Mouse (Mus musculus) limb, embryonic 14.5 days (tissue): ENCODE results near the gene 1500009C09Rik. TPM values are rescaled to one million over a fixed set of nuclear protein-coding genes. Genes with fewer than 3 reads are reported as not detected.
A peak's percentile ranks its signal among the peaks of the same experiment; 100 is the strongest.

Experiments
- ATAC-seq: fragments of 200-750 bp; cut with Nextera tagmentation; 2 replicates; pipeline ENCODE4 v1.8.0; 2017; ENCODE audit warnings: low read depth, moderate number of reproducible peaks, moderate TSS enrichment; ENCODE audit not compliant: low FRiP score
- DNase-seq: peaks from one replicate; pipeline ENCODE4 v3.0.0-alpha.2; 2015; ENCODE audit warnings: low spot score
- H3K27ac ChIP-seq: fragments of 300-500 bp; sonication (generic); replicated peaks from 2 replicates; pipeline ENCODE4 v1.5.1; 2014; ENCODE audit warnings: low read depth, mild to moderate bottlenecking, low read length, moderate library complexity, mixed read lengths
- H3K27me3 ChIP-seq: fragments of 300-500 bp; sonication (generic); 2 replicates; pipeline ENCODE4 v1.6.1; 2014; ENCODE audit warnings: low read length, mixed read lengths; ENCODE audit not compliant: control insufficient read depth, insufficient read depth
- H3K36me3 ChIP-seq: fragments of 300-500 bp; sonication (generic); 2 replicates; pipeline ENCODE4 v1.6.1; 2014; ENCODE audit warnings: mild to moderate bottlenecking, low read length, moderate library complexity, mixed read lengths; ENCODE audit not compliant: control insufficient read depth, insufficient read depth
- H3K4me1 ChIP-seq: fragments of 300-500 bp; sonication (generic); 2 replicates; pipeline ENCODE4 v1.6.1; 2014; ENCODE audit warnings: antibody characterized with exemption, low read length, mixed read lengths; ENCODE audit not compliant: control insufficient read depth, insufficient read depth
- H3K4me2 ChIP-seq: fragments of 300-500 bp; sonication (generic); replicated peaks from 2 replicates; pipeline ENCODE4 v1.6.1; 2014; ENCODE audit warnings: low read depth, mild to moderate bottlenecking, low read length, moderate library complexity; ENCODE audit not compliant: severe bottlenecking
- H3K4me3 ChIP-seq: fragments of 300-500 bp; sonication (generic); replicated peaks from 2 replicates; pipeline ENCODE4 v1.5.1; 2014; ENCODE audit warnings: low read length
- H3K9ac ChIP-seq: fragments of 300-500 bp; sonication (generic); 2 replicates; pipeline ENCODE4 v1.6.1; 2014; ENCODE audit warnings: mild to moderate bottlenecking, low read depth, low read length, moderate library complexity; ENCODE audit not compliant: severe bottlenecking
- H3K9me3 ChIP-seq: fragments of 300-500 bp; sonication (generic); 2 replicates; pipeline ENCODE4 v1.6.1; 2016; ENCODE audit warnings: low read length; ENCODE audit not compliant: control insufficient read depth
- POLR2A ChIP-seq: fragments of 200-500 bp; IDR thresholded peaks from 2 replicates; pipeline ENCODE4 v1.8.0; 2012; ENCODE audit warnings: inconsistent platforms, mild to moderate bottlenecking, moderate library complexity, borderline replicate concordance; ENCODE audit not compliant: insufficient read depth, insufficient read length; ENCODE audit errors: extremely low read depth
- WGBS: fragments of 180-500 bp; shearing (Covaris S2); extraction: QIAGEN DNeasy Blood & Tissue Kit; methylation state at CpG from one replicate; pipeline ENCODE4 v1.1.7; 2014; 5-methylcytosine and 5-hydroxymethylcytosine counted together
- polyA plus RNA-seq, 2 experiments: library from polyadenylated mRNA; depleted of rRNA in 1 of 2; stranded (reverse) in 1 of 2; unstranded in 1 of 2; fragments of >200 nt; fragmentation: Nextera tagmentation in 1 of 2; extraction: Ambion mirVana in 1 of 2; gene quantifications; 2 replicates each; pipeline versions ENCODE4 v1.2.1 to v1.2.3; 2012 to 2014

The 1500009C09Rik gene
- polyA plus RNA-seq (2012; rRNA removed) (0.35 and 0.40 TPM in 2 replicates), polyA plus RNA-seq (2014; fragmentation: Nextera tagmentation; extraction: Ambion mirVana) (not detected in 2 replicates)

DNA sequence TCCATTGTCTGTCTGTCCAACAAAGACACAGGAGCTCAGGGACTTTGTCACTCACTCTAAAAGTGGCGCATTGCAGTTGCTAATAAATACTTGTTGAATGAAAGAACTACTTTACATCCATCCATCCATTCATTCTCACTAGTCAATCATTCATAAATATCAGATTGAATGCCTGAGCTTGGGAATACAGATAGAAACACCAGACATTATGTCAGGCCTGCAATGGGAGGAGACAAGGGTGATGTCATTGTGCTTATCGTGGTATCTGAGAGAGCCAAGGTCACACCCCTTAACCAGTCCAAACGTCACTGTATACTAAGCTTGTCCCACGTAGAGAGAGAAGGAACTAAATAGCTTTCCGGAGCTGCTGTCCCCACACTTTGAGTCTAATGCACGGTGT is at the start of gene 1500009C09Rik:
TSS of gene 1500009C09Rik (plus strand) at position 301 of the 400 bp plus-strand sequence.
- 91% methylated on average over 6 of the region's 6 CpGs for WGBS
- H3K9me3 ChIP-seq = no peaks in the 10 kb centered on the region
- ATAC-seq (no peak), DNase-seq (no peak)
- H3K27me3 ChIP-seq = no peaks in the 10 kb centered on the region
- H3K4me1 ChIP-seq = no peaks in the 10 kb centered on the region
- no peak for TF ChIP-seq POLR2A
- no peak within 1 kb of the TSS for H3K9ac ChIP-seq
- H3K4me3 ChIP-seq = no peak within 1 kb of the TSS
- no peak within 1 kb of the TSS for H3K27ac ChIP-seq
- no peak within 1 kb of the TSS for H3K4me2 ChIP-seq
- H3K36me3 ChIP-seq = no peaks in the 10 kb centered on the region

GRCm38 (mm10) chr15:82203090-82203489 is 49.1 kb upstream of the 1500009C09Rik start:
- WGBS = 96% methylated on average over 10 of the region's 10 CpGs
- ATAC-seq (no peak), DNase-seq (no peak)
- no peak overlapping the region for H3K9ac ChIP-seq
- H3K9me3 ChIP-seq = no peaks in the 10 kb centered on the region
- H3K4me3 ChIP-seq = no peak overlapping the region
- H3K36me3 ChIP-seq = peaks cover 81% of the 10 kb centered on the region
- TF ChIP-seq POLR2A = no peak
- no peak overlapping the region for H3K27ac ChIP-seq
- peaks cover 30% of the 10 kb centered on the region for H3K27me3 ChIP-seq
- H3K4me2 ChIP-seq = no peak overlapping the region
- H3K4me1 ChIP-seq = peaks cover 11% of the 10 kb centered on the region; the same call in 1 of the 2 replicates

DNA sequence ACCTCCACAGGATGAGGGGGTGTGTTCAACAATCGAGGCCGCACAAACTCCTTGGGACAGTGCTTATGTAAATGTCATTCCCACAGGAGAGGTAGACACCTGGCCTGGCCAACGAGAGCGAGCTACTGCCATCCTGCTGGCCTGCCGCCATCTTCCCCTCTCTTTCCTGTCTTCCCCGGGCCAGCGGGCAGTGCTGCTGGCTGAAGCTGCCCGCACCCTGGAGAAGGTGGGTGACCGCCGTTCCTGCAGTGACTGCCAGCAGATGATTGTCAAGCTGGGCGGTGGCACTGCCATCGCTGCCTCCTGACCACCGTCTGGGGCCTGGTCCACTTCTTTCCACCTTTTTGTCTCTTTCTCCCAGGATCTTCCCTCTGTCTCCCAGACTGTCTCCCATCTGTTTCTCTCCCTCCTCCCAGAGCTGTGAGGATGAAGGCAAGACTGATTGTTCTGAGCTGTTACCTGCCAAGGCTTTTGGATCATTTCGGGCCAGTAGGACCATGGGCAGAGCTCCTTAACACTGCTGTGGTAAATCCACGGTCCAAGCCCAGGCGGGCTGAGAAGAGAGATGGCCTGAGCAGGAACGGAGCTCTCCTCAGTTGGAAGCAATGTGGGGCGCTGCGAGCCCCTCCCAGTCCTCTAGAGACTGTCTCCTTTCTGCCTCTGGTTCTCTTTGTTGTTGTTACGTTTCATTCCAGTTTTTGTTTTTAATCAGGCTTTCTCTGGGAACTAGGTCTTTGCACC is 48.4 kb upstream of the 1500009C09Rik start:
- Histone ChIP-seq H3K4me3 (no peak overlapping the region), H3K9me3 (no peaks in the 10 kb centered on the region), H3K27me3 (peaks cover 37% of the 10 kb centered on the region), H3K9ac (no peak overlapping the region), H3K4me1 (peaks cover 11% of the 10 kb centered on the region; the same call in 1 of the 2 replicates), H3K27ac (no peak overlapping the region), H3K36me3 (peaks cover 74% of the 10 kb centered on the region), H3K4me2 (no peak overlapping the region)
- 90% methylated on average over 19 of the region's 20 CpGs for WGBS
- TF ChIP-seq POLR2A = no peak
- ATAC-seq (no peak), DNase-seq (no peak)

DNA sequence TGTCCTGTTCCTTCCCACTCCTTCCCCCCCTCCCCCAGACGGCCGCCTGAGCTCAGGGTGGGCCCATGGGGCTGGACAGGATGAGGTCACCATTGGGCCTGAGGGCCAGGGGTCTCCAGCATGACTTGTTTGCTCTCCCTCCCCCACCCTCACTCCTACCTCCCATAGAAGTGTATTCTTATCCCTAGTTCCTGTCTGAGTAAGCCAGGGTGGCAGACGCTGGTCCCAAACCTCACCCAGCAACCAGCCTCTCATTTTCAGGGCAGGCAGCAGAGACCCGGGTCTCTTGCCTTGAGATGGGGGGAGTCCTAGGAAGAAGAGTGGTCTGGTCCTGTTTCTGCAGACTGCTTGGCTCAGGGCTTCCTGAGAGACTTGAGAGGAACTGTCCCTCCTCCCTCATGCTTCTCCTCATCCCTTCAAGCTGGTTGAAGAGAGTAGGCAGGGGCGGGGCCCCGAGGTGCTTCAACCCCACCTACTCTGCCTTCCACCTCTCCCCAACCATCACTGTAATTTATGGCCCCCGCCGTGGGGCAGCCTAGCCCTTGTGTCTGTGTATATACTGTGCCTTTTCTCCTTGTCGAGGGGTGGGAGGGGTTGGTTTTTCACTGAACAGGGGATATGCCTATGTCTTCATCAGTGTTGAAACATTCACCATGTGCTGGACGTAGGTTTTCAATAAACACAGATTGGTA is 47.4 kb upstream of the 1500009C09Rik start:
- TF ChIP-seq POLR2A = no peak
- peaks cover 11% of the 10 kb centered on the region; the same call in 1 of the 2 replicates for H3K4me1 ChIP-seq
- H3K27me3 ChIP-seq = peaks cover 47% of the 10 kb centered on the region
- WGBS = 63% methylated on average over 8 of the region's 10 CpGs
- no peak overlapping the region for H3K27ac ChIP-seq
- no peak overlapping the region for H3K4me2 ChIP-seq
- peaks cover 64% of the 10 kb centered on the region for H3K36me3 ChIP-seq
- no peak overlapping the region for H3K9ac ChIP-seq
- no peak overlapping the region for H3K4me3 ChIP-seq
- no peak for DNase-seq
- H3K9me3 ChIP-seq = no peaks in the 10 kb centered on the region
- ATAC-seq = 0 out of 2 replicates have a peak, but pooled peaks have one; percentile 3

GRCm38 (mm10) chr15:82206365-82207104 is 45.7 kb upstream of the 1500009C09Rik start:
- no peak for TF ChIP-seq POLR2A
- Histone ChIP-seq H3K27ac (no peak overlapping the region), H3K9me3 (no peaks in the 10 kb centered on the region), H3K27me3 (peaks cover 64% of the 10 kb centered on the region), H3K4me1 (peaks cover 11% of the 10 kb centered on the region; the same call in 1 of the 2 replicates), H3K4me3 (0 out of 2 replicates have a peak overlapping the region, but pooled peaks have one; percentile 5), H3K36me3 (peaks cover 48% of the 10 kb centered on the region), H3K4me2 (no peak overlapping the region), H3K9ac (no peak overlapping the region)
- DNase-seq = peak; percentile 46
- peak; percentile 38; the same call in 1 of the 2 replicates for ATAC-seq
- WGBS = 46% methylated on average over 8 of the region's 9 CpGs
